Mouse (Mus musculus) thymus, adult 2 months (tissue): Measurements from ENCODE around the gene 1700020D05Rik.

Experiments
- CTCF ChIP-seq: fragments of 200-500 bp; IDR thresholded peaks from 2 replicates; pipeline ENCODE4 v1.5.1; 2012; ENCODE audit warnings: mild to moderate bottlenecking, control low read depth, low read length, moderate library complexity, borderline replicate concordance; ENCODE audit not compliant: control insufficient read depth, poor library complexity, insufficient read depth; ENCODE audit errors: extremely low read depth
- POLR2A ChIP-seq: fragments of 200-500 bp; IDR thresholded peaks from 2 replicates; pipeline ENCODE4 v1.6.1; 2012; ENCODE audit warnings: mild to moderate bottlenecking, low read length, control low read depth, moderate library complexity; ENCODE audit not compliant: control insufficient read depth, poor library complexity, insufficient read depth; ENCODE audit errors: extremely low read depth

DNA sequence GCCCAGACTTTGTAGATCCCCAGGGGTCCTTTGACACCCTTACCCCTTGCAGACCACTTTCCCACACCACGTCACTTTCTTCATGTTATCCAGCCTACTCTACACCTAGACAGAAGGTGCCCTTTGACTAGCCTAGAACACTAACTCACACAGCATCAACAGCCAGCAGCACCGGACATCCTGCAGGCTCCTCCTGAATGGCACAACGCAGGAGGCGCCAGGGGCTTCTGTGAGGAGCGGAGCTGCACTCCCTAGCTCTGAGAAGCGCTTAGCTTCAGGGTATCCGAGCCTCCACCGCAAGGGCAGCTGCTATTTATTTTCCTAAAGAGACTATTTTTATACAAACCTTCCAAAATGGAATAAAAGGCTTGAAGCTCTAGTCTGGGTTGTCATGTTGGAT lies 48.0 kb downstream of the 1700020D05Rik start:
- TF ChIP-seq CTCF: no peak
- no peak for TF ChIP-seq POLR2A
